Mouse (Mus musculus) bone marrow, adult 2 months (tissue): ENCODE data around the gene Atp8a1. TPM values are rescaled to one million over a fixed set of nuclear protein-coding genes. Genes with fewer than 3 reads are reported as not detected.

ENCODE experiments used
- H3K27ac ChIP-seq: fragments of 200-500 bp; 2 replicates; pipeline ENCODE4 v1.5.1; 2012; ENCODE audit warnings: low read depth, mild to moderate bottlenecking, control low read depth, inconsistent platforms, low read length; ENCODE audit not compliant: control insufficient read depth, poor library complexity, insufficient read depth
- H3K4me1 ChIP-seq: fragments of 200-500 bp; 2 replicates; pipeline ENCODE4 v1.6.1; 2011; ENCODE audit warnings: low read length; ENCODE audit not compliant: control insufficient read depth, insufficient read depth
- H3K4me3 ChIP-seq: fragments of 200-500 bp; replicated peaks from 2 replicates; pipeline ENCODE3; 2011; ENCODE audit warnings: mild to moderate bottlenecking, low read depth, low read length, control low read depth; ENCODE audit not compliant: control insufficient read depth
- CTCF ChIP-seq: fragments of 200-500 bp; IDR thresholded peaks from 2 replicates; pipeline ENCODE4 v1.5.1; 2011; ENCODE audit warnings: low read length, control low read depth; ENCODE audit not compliant: control insufficient read depth, insufficient read depth
- POLR2A ChIP-seq: fragments of 200-500 bp; IDR thresholded peaks from 2 replicates; pipeline ENCODE4 v1.6.1; 2011; ENCODE audit warnings: low read depth, mild to moderate bottlenecking, control low read depth, low read length, borderline replicate concordance; ENCODE audit not compliant: control insufficient read depth
- WGBS: fragments of 180-500 bp; shearing (Covaris S2); methylation state at CpG from one replicate; pipeline ENCODE4 v1.1.7; 2018; 5-methylcytosine and 5-hydroxymethylcytosine counted together
- polyA plus RNA-seq: library from polyadenylated mRNA; stranded (reverse); fragments of >200 nt; gene quantifications from 2 replicates; pipeline ENCODE4 v1.2.4, GENCODE M21; 2011; ENCODE audit warnings: low replicate concordance; ENCODE audit not compliant: missing spikeins, insufficient read depth, insufficient read length

The Atp8a1 gene
- polyA plus RNA-seq, 1 experiment, result 36.1 TPM

DNA sequence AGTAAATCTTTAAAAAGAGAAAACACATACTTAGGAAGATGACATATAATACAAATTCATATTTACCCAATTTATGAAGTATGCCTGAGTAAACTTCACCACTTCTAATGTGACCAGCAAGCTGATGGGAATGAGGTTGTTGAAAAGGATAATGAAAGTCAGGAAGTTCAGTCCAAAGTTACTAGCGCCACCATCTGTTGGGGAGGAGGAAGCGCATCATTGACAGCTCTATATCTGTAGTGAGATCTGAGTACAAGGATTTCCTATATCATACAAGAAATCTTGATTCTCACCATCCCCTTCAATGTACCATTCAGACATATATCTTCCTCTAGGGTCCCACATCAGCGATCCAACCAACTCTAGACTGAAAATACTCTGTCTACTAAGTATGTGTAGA lies 82.4 kb downstream of the Atp8a1 start:
- no peak overlapping the region for H3K27ac ChIP-seq
- H3K4me3 ChIP-seq, result no peak overlapping the region
- no peaks in the 10 kb centered on the region for H3K4me1 ChIP-seq
- no peak for TF ChIP-seq POLR2A
- TF ChIP-seq CTCF, result no peak
- 95% methylated on average over 3 of the region's 3 CpGs for WGBS

DNA sequence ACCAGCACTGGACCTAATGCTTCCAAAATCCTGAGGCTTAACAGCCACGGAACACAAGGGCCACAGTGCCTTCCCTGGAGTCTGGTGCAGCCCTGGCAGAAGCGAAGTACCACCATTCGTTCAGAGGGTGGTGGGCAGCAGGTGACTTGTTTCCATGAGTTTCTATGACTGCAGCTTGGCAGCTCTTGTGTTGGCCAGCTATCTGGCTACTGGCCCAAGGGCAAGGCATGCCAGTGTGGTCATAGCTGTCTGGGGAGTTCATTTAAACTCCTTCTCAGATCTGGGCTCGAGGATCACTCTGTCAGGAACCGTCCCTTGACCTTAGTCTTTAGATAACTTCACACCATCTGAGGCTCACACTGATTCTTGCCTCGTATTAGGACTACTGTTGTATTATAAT lies 89.1 kb downstream of the Atp8a1 start:
- 94% methylated on average over 6 of the region's 6 CpGs for WGBS
- no peaks in the 10 kb centered on the region for H3K4me1 ChIP-seq
- H3K27ac ChIP-seq, result no peak overlapping the region
- no peak overlapping the region for H3K4me3 ChIP-seq
- no peak for TF ChIP-seq POLR2A

DNA sequence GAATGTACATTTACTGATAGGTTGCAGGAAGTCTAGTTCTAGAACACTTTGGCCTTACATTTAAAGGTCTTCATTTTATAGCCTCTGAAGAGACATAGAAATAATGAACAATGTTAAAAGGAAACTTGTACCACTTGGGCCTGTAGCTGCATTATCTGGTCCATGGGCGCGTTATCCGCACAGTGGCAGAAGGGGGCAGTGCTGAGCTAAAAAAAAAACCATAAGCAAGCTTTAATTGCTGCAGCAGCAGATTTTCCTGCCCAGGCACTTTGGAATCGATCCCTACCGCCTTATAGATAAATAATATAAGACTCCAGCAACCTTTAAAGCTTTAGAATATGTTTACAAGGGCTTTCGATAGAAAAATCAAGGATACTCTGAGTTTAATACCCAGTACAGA lies 91.1 kb downstream of the Atp8a1 start:
- H3K4me1 ChIP-seq, result no peaks in the 10 kb centered on the region
- TF ChIP-seq POLR2A (no peak), CTCF (peak; percentile 76)
- no peak overlapping the region for H3K4me3 ChIP-seq
- no peak overlapping the region for H3K27ac ChIP-seq
- 26% methylated on average over 6 of the region's 6 CpGs for WGBS

DNA sequence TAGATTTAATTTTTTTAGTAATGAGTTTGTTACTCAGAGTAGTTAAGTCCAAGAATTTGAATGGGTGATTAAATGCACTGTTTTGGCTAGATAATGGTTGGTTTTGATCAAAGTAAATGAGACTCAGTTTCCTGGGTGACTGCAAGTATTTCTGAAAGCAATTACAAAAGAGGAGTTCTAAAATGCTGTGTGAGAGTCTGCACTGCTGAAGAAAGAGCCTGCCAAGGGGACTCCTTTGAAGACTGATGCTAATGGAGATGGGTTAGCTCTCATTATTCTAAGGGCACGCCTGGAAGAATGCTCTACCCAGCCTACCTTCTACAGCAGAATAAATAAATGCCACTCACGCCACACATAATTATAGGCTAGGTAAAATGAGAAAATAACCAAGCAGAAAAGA lies 94.2 kb downstream of the Atp8a1 start:
- no peak overlapping the region for H3K27ac ChIP-seq
- TF ChIP-seq CTCF (no peak), POLR2A (no peak)
- no peaks in the 10 kb centered on the region for H3K4me1 ChIP-seq
- 93% methylated on average over 2 of the region's 2 CpGs for WGBS
- no peak overlapping the region for H3K4me3 ChIP-seq

DNA sequence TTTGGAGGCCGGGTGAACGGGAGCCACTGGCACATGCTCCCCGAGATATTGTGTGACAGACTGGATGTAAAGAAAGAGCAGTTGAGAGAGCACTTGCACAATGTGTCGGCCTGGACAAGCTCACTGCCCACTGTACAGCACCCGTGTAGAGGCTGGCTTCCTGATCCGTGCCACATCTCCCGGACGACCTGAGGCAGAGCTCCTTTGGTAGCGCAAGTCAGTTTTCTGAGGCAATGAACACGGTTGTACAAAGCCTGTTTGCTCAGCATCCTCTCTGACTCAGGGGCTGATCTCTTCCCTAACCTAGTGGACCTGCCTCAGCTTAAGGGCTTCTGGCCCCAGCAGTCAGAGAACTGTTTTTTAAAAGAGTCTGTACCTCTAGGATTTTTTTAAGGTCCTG lies 94.6 kb downstream of the Atp8a1 start:
- Histone ChIP-seq H3K27ac (no peak overlapping the region), H3K4me1 (no peaks in the 10 kb centered on the region), H3K4me3 (no peak overlapping the region)
- WGBS, result 91% methylated on average over 10 of the region's 10 CpGs
- TF ChIP-seq POLR2A (no peak), CTCF (no peak)

DNA sequence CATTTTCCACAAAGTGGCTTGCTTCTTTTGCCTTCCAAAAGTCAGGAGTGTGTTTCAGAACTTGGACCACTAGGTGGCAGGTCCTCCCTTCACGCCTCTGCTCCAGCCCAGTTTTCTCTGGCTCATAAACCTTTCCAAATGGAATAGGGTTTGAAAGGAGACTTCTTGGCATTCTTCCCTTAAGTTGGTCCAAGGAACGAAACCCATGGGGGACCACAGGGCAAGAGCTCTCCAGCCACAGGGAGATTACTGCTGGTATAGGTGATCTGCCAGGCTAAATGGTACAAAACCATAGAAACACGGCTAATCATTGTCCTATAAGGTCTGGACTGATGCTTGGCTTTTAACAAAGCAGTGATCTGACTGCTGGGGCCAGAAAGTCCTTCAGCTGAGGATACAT lies 95.2 kb downstream of the Atp8a1 start:
- TF ChIP-seq POLR2A (no peak), CTCF (peak; percentile 42; the same call in 1 of the 2 replicates)
- Histone ChIP-seq H3K27ac (no peak overlapping the region), H3K4me1 (no peaks in the 10 kb centered on the region), H3K4me3 (no peak overlapping the region)
- 84% methylated on average over 3 of the region's 3 CpGs for WGBS

DNA sequence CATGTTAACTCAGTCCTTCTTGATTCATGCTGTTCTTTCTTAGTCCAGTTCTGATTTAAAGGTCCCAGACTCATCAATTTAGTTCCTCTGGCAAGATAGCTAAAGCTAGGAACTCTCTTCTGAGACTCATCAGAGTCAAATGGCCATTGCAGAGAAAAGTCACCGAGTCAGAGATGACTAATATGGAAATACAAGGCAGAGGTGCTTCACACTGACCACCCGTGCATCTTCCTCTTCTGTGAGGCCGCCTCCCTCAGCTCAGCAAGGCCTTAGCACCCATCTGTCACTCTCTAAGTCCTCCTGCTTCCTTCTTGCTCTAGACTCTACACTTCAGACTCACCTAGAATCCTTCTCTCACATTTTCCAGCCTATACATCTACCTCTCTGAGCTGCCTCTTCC lies 108.0 kb downstream of the Atp8a1 start:
- WGBS, result 68% methylated on average over 3 of the region's 3 CpGs
- TF ChIP-seq POLR2A, result no peak
- no peak for TF ChIP-seq CTCF
- H3K27ac ChIP-seq, result no peak overlapping the region
- no peaks in the 10 kb centered on the region for H3K4me1 ChIP-seq
- no peak overlapping the region for H3K4me3 ChIP-seq

DNA sequence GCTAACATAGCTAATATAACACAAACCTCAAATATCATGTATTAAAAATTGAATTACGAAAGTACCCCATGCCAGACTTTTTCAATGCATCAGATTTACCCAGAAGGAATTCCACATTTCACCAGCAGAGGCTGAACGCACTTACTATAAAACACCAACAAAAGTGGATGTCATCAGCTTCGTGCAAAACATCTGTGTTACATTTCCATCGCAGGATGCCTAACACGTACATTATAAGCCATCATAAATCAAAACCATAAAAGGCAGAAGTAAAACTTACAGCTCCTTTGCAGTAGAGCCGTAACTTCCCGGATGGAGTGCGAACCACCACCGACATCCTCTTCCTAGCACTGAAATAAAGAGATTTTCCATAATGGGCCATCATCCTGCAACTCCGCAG lies 109.1 kb downstream of the Atp8a1 start:
- no peak overlapping the region for H3K4me3 ChIP-seq
- WGBS, result 86% methylated on average over 10 of the region's 10 CpGs
- TF ChIP-seq CTCF (no peak), POLR2A (no peak)
- no peak overlapping the region for H3K27ac ChIP-seq
- H3K4me1 ChIP-seq, result no peaks in the 10 kb centered on the region

DNA sequence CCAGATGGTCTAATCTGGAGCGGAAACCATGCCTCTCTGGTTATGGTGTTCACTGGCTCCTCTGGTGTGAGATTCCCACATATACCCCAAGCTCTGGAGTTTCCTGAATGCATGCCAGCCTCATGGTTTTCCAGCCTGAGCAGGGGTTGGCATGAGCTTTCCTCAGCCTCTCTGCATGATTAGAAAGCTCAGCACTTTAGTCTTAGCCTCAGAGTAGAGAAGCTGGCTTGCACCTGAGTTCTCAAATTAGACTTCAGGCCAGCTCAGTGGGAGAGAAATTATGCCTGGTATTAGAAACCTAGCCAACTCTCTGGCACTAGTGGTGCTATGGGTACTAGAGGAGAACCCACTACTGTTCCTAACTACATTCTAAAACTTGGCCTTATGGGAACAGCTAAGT lies 111.5 kb downstream of the Atp8a1 start:
- Histone ChIP-seq H3K4me1 (no peaks in the 10 kb centered on the region), H3K27ac (no peak overlapping the region), H3K4me3 (no peak overlapping the region)
- 94% methylated on average over 1 of the region's 1 CpGs for WGBS
- TF ChIP-seq POLR2A (no peak), CTCF (no peak)
